Mouse (Mus musculus) spleen, adult 2 months (tissue): ENCODE results near the gene Cdc40.

Source experiments
- CTCF ChIP-seq: fragments of 200-500 bp; IDR thresholded peaks from 2 replicates; pipeline ENCODE4 v1.5.1; 2011; ENCODE audit warnings: mild to moderate bottlenecking, inconsistent platforms; ENCODE audit not compliant: insufficient read depth, insufficient read length, insufficient replicate concordance; ENCODE audit errors: extremely low read depth
- POLR2A ChIP-seq: fragments of 200-500 bp; IDR thresholded peaks from 2 replicates; pipeline ENCODE4 v1.6.1; 2011; ENCODE audit warnings: low read depth, low read length, inconsistent platforms

DNA sequence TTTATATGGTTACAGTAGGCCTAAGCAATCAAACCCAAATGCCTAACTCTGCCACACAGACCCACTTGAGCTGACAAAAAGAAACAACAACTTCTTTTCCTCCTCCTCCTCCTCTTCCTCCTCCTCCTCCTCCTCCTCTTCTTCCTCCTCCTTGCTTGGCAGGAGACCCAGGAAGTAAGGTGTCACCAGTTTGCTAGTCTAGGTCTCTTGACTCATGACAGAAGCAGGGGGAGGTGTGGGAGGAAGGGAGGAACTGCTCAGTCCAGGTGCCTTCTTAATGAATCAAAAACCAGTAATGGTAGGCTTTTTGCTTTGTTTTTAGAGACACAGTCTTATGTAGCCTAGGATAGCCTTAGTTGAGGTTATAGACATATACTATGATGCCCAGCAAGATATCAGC, 32.0 kb downstream of the Cdc40 start:
- TF ChIP-seq POLR2A (no peak), CTCF (no peak)
